Mouse (Mus musculus): ENCODE results near the gene Lcn6.
A peak's percentile ranks its signal among the peaks of the same experiment; 100 is the strongest.
"Not testable (repeated sequence)": the region's sequence is repeated elsewhere in the genome, so short reads cannot be mapped to it uniquely, and the experiment has no call there.

Gene Lcn6

GRCm38 (mm10) chr2:25703706-25704105 lies 27.1 kb downstream of the Lcn6 start:
- no peak for DNase-seq (ENCODE audit: low spot score)

GRCm38 (mm10) chr2:25706643-25707481 lies 30.3 kb downstream of the Lcn6 start, which contains the start of gene Bmyc:
Gene Bmyc (plus strand): TSS chr2:25706739.
- peak; percentile 80 for DNase-seq (ENCODE audit: low spot score)

GRCm38 (mm10) chr2:25708121-25708520 lies 31.5 kb downstream of the Lcn6 start:
- peak; percentile 26 for DNase-seq (ENCODE audit: low spot score)

GRCm38 (mm10) chr2:25709056-25709455 lies 32.5 kb downstream of the Lcn6 start:
- DNase-seq (ENCODE audit: low spot score), result not testable (repeated sequence)

GRCm38 (mm10) chr2:25709791-25710190 lies 33.2 kb downstream of the Lcn6 start:
- not testable (repeated sequence) for DNase-seq (ENCODE audit: low spot score)

GRCm38 (mm10) chr2:25711641-25712040 lies 35.1 kb downstream of the Lcn6 start:
- not testable (repeated sequence) for DNase-seq (ENCODE audit: low spot score)

GRCm38 (mm10) chr2:25717222-25717621 lies 40.6 kb downstream of the Lcn6 start:
- DNase-seq (ENCODE audit: low spot score), result no peak
